Mouse (Mus musculus): ENCODE results near the gene Faap24. TPM values are rescaled to one million over a fixed set of nuclear protein-coding genes. Genes with fewer than 3 reads are reported as not detected.

Faap24 gene
- under 1 TPM; 0.31 to 0.96 TPM for total RNA-seq (2021)
- long read RNA-seq, experiment 1, partial matches to known transcripts: 0 of 1 reads
- long read RNA-seq, experiment 1, other reads (novel, unspliced or antisense): 0 of 1 reads
- long read RNA-seq, experiment 2, partial matches to known transcripts: 0 of 1 reads
- long read RNA-seq, experiment 2, other reads (novel, unspliced or antisense): 1 of 1 reads

GRCm38 (mm10) chr7:35396542-35397168 is at the start of gene Faap24, which contains the start of gene Cep89:
Faap24 (minus strand) TSS chr7:35396836.
Cep89 (plus strand) TSS chr7:35397035.
- DNase-seq: peak; percentile 82 to 86
- intact Hi-C loops (cut with DNase I): no loop called here

GRCm38 (mm10) chr7:35435266-35435665 is 38.6 kb upstream of the Faap24 start:
- intact Hi-C loops (cut with DNase I): no loop called here
- DNase-seq: no peak

- intact Hi-C loops (cut with DNase I): no loop called here
- DNase-seq: no peak
Observed at GRCm38 (mm10) chr7:35428146-35428545, 31.5 kb upstream of the Faap24 start.

GRCm38 (mm10) chr7:35423071-35423470 is 26.4 kb upstream of the Faap24 start:
- DNase-seq: no peak
- intact Hi-C loops (cut with DNase I): no loop called here

GRCm38 (mm10) chr7:35416654-35416948 is 20.0 kb upstream of the Faap24 start:
- DNase-seq: no peak
- intact Hi-C loops (cut with DNase I): no loop called here

GRCm38 (mm10) chr7:35415801-35416653 is 19.4 kb upstream of the Faap24 start:
- no peak for DNase-seq
- intact Hi-C loops (cut with DNase I): no loop called here

DNA sequence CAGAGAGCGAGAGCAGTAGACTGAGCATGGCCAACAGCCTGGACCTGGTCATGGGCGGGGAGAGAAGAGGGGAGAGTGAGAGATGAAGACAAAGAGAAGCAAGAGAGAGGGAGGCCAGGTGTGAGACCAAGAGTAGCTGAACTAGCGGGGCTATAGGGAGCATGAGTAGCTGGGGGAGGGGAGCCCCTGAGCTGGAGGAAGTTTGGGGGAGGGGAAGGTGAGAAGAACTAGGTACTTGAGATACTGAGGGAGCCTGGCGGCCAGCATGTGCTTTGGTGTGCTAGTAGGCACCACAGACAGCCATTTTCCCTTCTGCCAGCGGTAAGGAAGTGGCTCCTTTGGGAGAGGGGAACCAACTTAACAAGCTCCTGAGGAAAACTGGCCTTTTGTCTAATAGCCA is 18.6 kb upstream of the Faap24 start:
- intact Hi-C loops (cut with DNase I): no loop called here
- DNase-seq: no peak

- intact Hi-C loops (cut with DNase I): no loop called here
- DNase-seq: no peak
Observed at GRCm38 (mm10) chr7:35401169-35401568, 4.5 kb upstream of the Faap24 start.

DNA sequence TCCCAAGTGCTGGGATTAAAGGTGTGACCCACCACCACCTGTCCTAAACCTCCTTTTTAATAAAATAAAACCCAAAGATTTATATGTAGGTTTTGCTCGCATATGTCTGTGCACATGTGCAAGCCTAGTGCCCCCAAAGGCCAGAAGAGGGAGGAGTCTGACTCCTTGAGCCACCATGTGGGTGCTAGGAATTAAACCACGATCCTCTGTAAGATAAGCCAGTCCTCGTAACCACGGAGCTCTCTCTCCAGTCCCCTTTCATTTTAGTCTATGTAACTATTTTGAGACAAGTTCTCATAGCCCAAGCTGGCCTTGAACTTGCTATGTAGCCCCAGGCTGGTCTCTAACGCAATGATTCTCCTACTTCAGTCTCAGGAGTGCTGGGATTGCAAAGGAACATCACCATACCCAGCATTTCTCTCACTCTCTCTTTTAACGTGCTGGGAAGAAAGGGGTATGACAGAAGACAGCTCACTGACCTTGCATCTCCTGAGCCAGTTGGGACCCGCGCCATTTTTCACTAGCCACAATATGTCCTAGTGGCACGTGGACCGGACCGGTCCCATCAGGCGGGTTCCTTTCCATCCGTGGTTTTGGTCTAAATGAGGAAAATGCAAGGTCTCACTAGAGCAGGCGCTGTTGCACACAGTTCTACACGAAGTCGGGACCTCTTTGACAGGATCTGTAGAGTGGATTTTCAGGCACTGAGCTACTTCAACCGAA is 741 bp downstream of the Faap24 start:
- intact Hi-C loops (cut with DNase I): no loop called here
- no peak for DNase-seq

- no peak for DNase-seq
- intact Hi-C loops (cut with DNase I): loop anchor here (5.0 kb wide), 2 partner anchors 61 to 76 kb away; partner anchors contain the start of genes Gpatch1 and Rhpn2
Observed at GRCm38 (mm10) chr7:35392935-35393334, 3.7 kb downstream of the Faap24 start.

DNA sequence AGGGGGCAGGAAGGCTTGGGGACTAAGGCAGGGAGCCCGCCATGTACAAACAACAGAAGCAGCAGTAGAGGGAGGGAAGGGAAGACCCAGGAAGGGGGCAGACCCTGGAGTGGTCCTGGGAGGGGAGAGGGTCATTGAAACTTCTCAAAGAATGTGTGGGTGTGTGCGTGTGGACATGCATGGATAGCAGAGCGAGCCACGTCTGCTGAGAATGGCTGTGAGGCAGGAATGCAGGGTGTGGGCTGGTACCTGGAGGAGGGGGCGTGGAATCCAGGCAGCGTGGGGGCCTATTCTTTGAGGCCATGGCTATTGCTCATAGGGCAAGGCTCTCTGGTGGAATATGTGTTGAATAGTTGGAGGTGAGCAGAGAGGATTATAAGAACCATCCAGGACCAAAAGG is 7.9 kb downstream of the Faap24 start:
- DNase-seq: no peak
- intact Hi-C loops (cut with DNase I): no loop called here

DNA sequence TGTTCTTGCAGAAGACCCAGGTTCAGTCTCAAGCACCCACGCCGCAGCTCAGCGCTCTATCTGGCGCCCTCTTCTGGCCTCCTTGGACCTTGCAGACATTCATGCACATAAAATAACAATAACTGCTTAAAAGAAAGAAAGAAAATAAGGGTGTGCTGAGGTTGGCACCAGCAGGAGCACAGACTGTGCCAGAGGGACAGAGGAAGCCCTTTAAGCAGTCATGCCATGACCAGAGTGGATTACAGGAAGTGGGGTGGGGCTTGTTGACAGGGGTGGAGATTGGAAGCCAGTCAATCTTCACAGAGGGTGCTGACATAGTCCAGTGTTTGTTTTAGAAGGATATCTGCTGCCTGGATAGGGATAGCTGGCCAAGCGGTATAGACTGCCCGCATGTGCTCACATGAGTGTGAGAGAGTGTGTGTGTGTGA is 10.1 kb downstream of the Faap24 start:
- intact Hi-C loops (cut with DNase I): no loop called here
- no peak for DNase-seq

GRCm38 (mm10) chr7:35382706-35383353 is 13.8 kb downstream of the Faap24 start:
- intact Hi-C loops (cut with DNase I): no loop called here
- no peak for DNase-seq

GRCm38 (mm10) chr7:35381861-35382260 is 14.8 kb downstream of the Faap24 start:
- intact Hi-C loops (cut with DNase I): no loop called here
- no peak for DNase-seq

GRCm38 (mm10) chr7:35380351-35380750 is 16.3 kb downstream of the Faap24 start:
- intact Hi-C loops (cut with DNase I): no loop called here
- DNase-seq: no peak

DNA sequence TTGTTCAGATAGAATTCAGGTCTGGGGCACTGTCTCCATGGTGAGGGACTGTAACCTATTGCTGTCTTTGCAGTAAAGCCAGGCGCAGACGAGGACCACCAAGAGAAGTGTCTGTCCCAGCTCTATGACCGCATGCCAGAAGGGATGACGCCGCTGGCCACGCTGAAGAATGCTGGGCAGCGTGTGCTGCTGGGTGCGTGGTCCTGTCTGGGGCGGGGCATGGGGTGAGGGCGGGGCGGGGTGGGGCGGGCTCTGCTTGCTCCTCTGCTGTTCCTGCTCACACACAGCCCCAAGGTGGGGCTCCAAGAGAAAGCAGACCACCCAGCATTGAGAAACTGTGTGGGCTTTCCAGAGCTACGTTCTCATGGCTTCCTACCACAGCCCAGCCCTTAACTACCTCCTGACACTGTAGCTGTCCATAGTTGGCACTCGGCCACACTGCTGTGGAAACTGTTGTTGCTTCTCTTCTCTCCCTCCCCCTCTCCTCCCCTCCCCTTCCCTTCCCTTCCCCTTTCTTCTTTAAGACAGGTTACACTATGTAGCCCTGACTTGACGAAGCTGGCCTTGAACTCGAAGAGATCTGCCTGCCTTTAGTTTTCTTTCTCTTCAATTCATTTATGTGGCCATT is 17.0 kb downstream of the Faap24 start:
- intact Hi-C loops (cut with DNase I): no loop called here
- no peak for DNase-seq

DNA sequence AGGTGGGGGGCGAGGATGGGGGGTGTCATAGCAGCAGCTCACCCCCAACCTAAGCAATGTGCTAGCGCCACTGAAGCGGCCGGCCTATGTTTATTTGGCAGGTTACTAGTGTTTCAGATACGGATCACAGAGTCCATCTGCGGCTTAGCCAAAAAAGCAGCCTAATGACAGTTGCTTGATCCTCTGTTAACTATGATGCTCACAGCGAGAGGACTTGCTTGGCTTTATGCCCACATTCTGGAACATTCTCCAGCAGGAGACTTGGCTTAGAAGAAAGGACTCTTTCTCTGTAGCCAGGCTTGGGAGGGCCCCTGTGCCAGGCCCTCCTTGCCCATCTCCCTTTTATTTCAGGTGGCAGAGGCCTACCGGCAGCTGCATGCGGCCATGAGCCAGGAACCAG is 20.0 kb downstream of the Faap24 start:
- intact Hi-C loops (cut with DNase I): no loop called here
- no peak for DNase-seq

- intact Hi-C loops (cut with DNase I): no loop called here
- no peak for DNase-seq
Observed at GRCm38 (mm10) chr7:35374265-35374664, 22.4 kb downstream of the Faap24 start.

DNA sequence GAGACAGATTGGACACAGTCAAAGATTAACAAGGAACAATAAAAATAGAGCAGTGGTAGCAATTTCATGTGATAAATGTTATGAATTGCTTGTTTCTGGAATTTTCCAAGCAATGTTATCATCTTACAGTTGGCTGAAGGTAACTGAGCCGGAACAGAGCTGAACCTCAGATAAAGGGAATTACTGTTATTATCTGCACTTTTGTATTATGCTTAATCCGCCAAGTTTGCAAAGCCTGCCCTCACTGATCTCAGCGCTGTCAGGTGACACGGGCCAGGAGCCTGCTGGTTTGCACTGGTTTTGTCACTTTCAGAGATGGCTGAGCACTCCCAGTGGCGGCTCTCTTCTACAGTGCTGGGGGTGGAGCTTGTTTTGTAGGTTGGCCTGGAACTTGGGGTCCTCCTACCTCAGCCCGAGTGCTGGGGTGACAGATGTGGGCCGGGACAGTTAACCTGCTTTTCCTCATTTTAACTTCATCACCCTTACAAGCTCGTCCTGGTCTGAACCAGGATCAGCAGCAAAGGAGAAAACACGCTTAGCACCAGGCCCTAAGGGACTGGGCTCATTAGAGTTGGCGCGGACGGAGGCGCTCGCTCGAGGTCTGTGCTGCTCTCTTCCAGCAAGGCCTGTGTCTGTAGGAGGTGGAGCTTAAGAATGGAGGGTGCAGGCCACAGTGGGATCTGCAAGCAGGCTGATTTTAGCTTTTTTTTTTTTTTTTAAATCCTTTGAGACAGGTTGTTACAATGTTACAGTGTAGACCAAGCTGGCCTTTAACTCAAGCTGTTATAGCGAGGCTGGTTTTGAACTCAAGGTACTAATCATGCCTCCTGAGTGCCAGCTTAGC is 23.3 kb downstream of the Faap24 start:
- intact Hi-C loops (cut with DNase I): no loop called here
- no peak for DNase-seq

All from gastrocnemius, postnatal 36 days (tissue).